Mouse (Mus musculus) liver, postnatal 0 days (tissue): ENCODE data around the gene Iqcg. TPM values are rescaled to one million over a fixed set of nuclear protein-coding genes. Genes with fewer than 3 reads are reported as not detected.

ENCODE experiments used
- ATAC-seq: fragments of 200-750 bp; cut with Nextera tagmentation; 2 replicates; pipeline ENCODE4 v1.8.0; 2017; ENCODE audit warnings: mild to moderate bottlenecking, moderate library complexity
- DNase-seq: peaks from one replicate; pipeline ENCODE4 v3.0.0-alpha.2; 2016
- H3K27ac ChIP-seq: fragments of 300-500 bp; sonication (generic); 2 replicates; pipeline ENCODE4 v1.5.1; 2014; ENCODE audit warnings: antibody characterized with exemption, moderate library complexity, mild to moderate bottlenecking, low read depth
- H3K27me3 ChIP-seq: fragments of 300-500 bp; sonication (generic); 2 replicates; pipeline ENCODE4 v1.6.1; 2014; ENCODE audit warnings: low read length, control low read depth, mixed read lengths; ENCODE audit not compliant: insufficient read depth
- H3K36me3 ChIP-seq: fragments of 300-500 bp; sonication (generic); replicated peaks from 2 replicates; pipeline ENCODE4 v1.6.1; 2014; ENCODE audit warnings: mild to moderate bottlenecking, control low read depth, low read length, moderate library complexity, mixed read lengths; ENCODE audit not compliant: insufficient read depth
- H3K4me1 ChIP-seq: fragments of 300-500 bp; sonication (generic); 2 replicates; pipeline ENCODE4 v1.6.1; 2014; ENCODE audit warnings: antibody characterized with exemption, mild to moderate bottlenecking, control low read depth; ENCODE audit not compliant: insufficient read depth
- H3K4me2 ChIP-seq: fragments of 300-500 bp; sonication (generic); 2 replicates; pipeline ENCODE4 v1.6.1; 2014; ENCODE audit warnings: low read depth, mild to moderate bottlenecking, low read length, moderate library complexity, mixed read lengths
- H3K4me3 ChIP-seq: fragments of 300-500 bp; sonication (generic); 2 replicates; pipeline ENCODE4 v1.5.1; 2014; ENCODE audit warnings: low read depth, low read length
- H3K9ac ChIP-seq: fragments of 300-500 bp; sonication (generic); replicated peaks from 2 replicates; pipeline ENCODE4 v1.6.1; 2014; ENCODE audit warnings: mild to moderate bottlenecking, moderate library complexity
- H3K9me3 ChIP-seq: fragments of 300-500 bp; sonication (generic); 2 replicates; pipeline ENCODE4 v1.6.1; 2016; ENCODE audit warnings: mild to moderate bottlenecking, control low read depth, low read length, mixed read lengths
- CTCF ChIP-seq: sonication (generic); IDR thresholded peaks from 2 replicates; pipeline ENCODE4 v1.5.1; 2016; ENCODE audit warnings: antibody characterized with exemption, low read depth
- EP300 ChIP-seq: IDR thresholded peaks from 2 replicates; pipeline ENCODE4 v1.6.1; 2016; ENCODE audit warnings: antibody characterized with exemption, low read depth, mild to moderate bottlenecking
- WGBS: fragments of 180-500 bp; shearing (Covaris S2); extraction: QIAGEN DNeasy Blood & Tissue Kit; methylation state at CpG from one replicate; pipeline ENCODE4 v1.1.7; 2014; ENCODE audit not compliant: insufficient replicate concordance; 5-methylcytosine and 5-hydroxymethylcytosine counted together
- polyA plus RNA-seq: library from polyadenylated mRNA; unstranded; fragments of >200 nt; fragmentation: Nextera tagmentation; extraction: Ambion mirVana; gene quantifications from 2 replicates; pipeline ENCODE4 v1.2.1, GENCODE M21; 2015

The Iqcg gene
- polyA plus RNA-seq, 1 experiment from 2014 or later = 0.95 TPM

DNA sequence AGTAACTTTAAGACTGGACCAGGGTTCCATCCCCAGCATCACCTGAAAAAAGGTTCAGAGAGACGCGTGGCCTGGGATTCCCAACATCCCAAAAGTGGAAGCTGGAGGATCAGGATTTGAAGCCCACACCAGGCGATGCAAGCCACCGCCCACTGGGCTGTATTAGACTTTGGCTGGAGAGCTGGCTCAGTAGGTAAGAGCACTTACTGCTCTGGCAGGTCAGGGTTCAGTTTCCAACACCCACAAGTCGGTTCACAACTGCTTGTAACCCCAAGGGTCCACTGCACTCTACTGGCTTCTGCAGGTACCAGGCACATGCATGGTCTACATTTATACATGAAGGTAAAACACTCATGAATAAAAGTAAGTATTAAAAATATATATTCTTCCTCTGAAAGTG lies 42.2 kb downstream of the Iqcg start:
- ATAC-seq (no peak), DNase-seq (no peak)
- WGBS = 83% methylated on average over 5 of the region's 5 CpGs

DNA sequence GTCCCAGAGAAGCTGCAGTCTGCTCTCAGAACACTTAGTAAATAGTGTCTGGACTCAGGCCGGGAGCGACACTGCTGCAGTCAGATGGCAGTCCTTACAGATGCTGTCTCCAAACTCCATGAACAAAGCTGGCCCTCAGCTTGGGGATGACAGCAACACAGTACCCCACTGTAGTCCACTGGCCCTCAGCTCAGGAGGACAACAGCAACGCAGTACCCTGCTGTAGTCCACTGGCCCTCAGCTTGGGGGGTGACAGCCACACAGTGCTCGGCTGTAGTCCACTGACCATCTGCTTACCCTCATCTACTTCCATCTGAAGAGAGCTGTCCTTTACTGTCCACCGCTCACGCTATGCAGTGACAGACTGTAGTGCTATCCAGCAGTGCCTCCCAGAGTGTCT lies 45.9 kb downstream of the Iqcg start:
- 93% methylated on average over 6 of the region's 6 CpGs for WGBS
- Histone ChIP-seq H3K4me3 (no peak overlapping the region), H3K9ac (no peak overlapping the region), H3K9me3 (no peaks in the 10 kb centered on the region), H3K36me3 (peaks cover 52% of the 10 kb centered on the region), H3K4me1 (no peaks in the 10 kb centered on the region), H3K27ac (no peak overlapping the region), H3K27me3 (no peaks in the 10 kb centered on the region), H3K4me2 (no peak overlapping the region)
- TF ChIP-seq CTCF (no peak), EP300 (no peak)
- DNase-seq = no peak
- ATAC-seq = no peak

More for the DNA sequence above, 42.2 kb downstream of the Iqcg start:
- Histone ChIP-seq H3K27ac (no peak overlapping the region), H3K27me3 (no peaks in the 10 kb centered on the region), H3K36me3 (peaks cover 39% of the 10 kb centered on the region), H3K4me3 (no peak overlapping the region), H3K9ac (no peak overlapping the region), H3K4me2 (no peak overlapping the region), H3K9me3 (no peaks in the 10 kb centered on the region), H3K4me1 (no peaks in the 10 kb centered on the region)
- TF ChIP-seq CTCF = no peak
- TF ChIP-seq EP300 = no peak

DNA sequence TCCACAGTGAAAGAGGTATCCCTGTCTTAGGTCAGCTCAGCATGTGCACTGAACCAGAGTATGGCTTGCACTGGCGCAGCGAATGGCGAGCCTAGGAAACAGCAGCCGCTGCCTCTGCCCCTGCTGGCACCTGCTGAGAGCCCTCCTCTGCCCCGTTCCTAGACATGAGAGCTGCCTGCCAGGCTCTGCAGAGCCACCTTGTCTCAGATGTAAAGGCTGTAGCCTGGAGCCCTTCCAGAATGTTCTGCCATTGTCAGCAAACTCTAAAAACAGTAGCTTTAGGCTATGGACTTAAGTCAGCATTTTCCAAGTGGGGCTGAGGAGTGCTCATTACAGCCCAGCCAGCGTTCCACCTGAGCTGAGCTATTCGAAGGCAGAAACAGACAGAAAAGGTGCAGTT lies 48.6 kb downstream of the Iqcg start:
- no peak for ATAC-seq
- peaks cover 35% of the 10 kb centered on the region for H3K36me3 ChIP-seq
- WGBS = 90% methylated on average over 7 of the region's 7 CpGs

GRCm38 (mm10) chr16:33006888-33007287 lies 49.1 kb downstream of the Iqcg start:
- H3K4me3 ChIP-seq = no peak overlapping the region
- no peak for TF ChIP-seq EP300
- TF ChIP-seq CTCF = no peak
- H3K4me2 ChIP-seq = no peak overlapping the region
- no peak for ATAC-seq
- no peak overlapping the region for H3K9ac ChIP-seq
- H3K4me1 ChIP-seq = no peaks in the 10 kb centered on the region
- 94% methylated on average over 7 of the region's 7 CpGs for WGBS
- no peaks in the 10 kb centered on the region for H3K9me3 ChIP-seq
- DNase-seq = no peak
- H3K27me3 ChIP-seq = no peaks in the 10 kb centered on the region
- no peak overlapping the region for H3K27ac ChIP-seq
- peaks cover 34% of the 10 kb centered on the region for H3K36me3 ChIP-seq

More for the DNA sequence above, 48.6 kb downstream of the Iqcg start:
- H3K9me3 ChIP-seq = no peaks in the 10 kb centered on the region
- no peak overlapping the region for H3K27ac ChIP-seq
- no peak overlapping the region for H3K4me2 ChIP-seq
- no peak overlapping the region for H3K4me3 ChIP-seq
- no peaks in the 10 kb centered on the region for H3K4me1 ChIP-seq
- DNase-seq = no peak
- H3K27me3 ChIP-seq = no peaks in the 10 kb centered on the region
- TF ChIP-seq CTCF (no peak), EP300 (no peak)
- no peak overlapping the region for H3K9ac ChIP-seq

DNA sequence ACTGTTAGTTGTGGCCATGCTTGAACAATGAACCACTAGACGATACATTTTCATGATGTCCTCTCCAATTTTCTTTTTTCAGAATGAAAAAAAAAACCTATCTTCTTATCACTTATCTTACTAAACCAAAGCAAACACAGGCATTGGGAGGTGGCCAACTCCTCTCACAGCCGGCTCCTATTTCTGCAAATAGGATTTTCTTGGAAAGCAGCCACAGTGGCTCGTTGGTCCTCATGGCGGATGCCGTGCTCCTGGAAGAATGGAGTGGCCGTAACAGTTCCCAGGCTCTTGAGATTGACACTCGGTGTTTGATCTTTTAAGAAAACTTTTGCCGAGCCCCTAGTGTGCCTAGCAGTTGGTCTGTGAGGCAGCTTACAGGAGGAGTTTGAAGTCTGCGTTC lies 50.8 kb downstream of the Iqcg start:
- no peak overlapping the region for H3K4me3 ChIP-seq
- DNase-seq (peak; percentile 51), ATAC-seq (no peak)
- no peak overlapping the region for H3K9ac ChIP-seq
- TF ChIP-seq EP300 = no peak
- peaks cover 2% of the 10 kb centered on the region for H3K9me3 ChIP-seq
- H3K4me1 ChIP-seq = no peaks in the 10 kb centered on the region
- H3K27ac ChIP-seq = no peak overlapping the region
- peaks cover 39% of the 10 kb centered on the region for H3K36me3 ChIP-seq
- H3K27me3 ChIP-seq = no peaks in the 10 kb centered on the region
- H3K4me2 ChIP-seq = peak overlapping the region; percentile 5; the same call in 1 of the 2 replicates
- WGBS = 47% methylated on average over 9 of the region's 9 CpGs

GRCm38 (mm10) chr16:32992158-32992557 lies 63.9 kb downstream of the Iqcg start:
- no peak overlapping the region for H3K27ac ChIP-seq
- ATAC-seq = no peak

GRCm38 (mm10) chr16:32984631-32985030 lies 71.4 kb downstream of the Iqcg start:
- H3K27me3 ChIP-seq = no peaks in the 10 kb centered on the region
- TF ChIP-seq CTCF (no peak), EP300 (no peak)
- no peaks in the 10 kb centered on the region for H3K4me1 ChIP-seq
- no peak overlapping the region for H3K9ac ChIP-seq
- WGBS = 91% methylated on average over 2 of the region's 2 CpGs
- no peak for ATAC-seq
- no peak for DNase-seq
- H3K27ac ChIP-seq = no peak overlapping the region
- H3K4me3 ChIP-seq = no peak overlapping the region
- no peak overlapping the region for H3K4me2 ChIP-seq
- peaks cover 32% of the 10 kb centered on the region for H3K36me3 ChIP-seq
- H3K9me3 ChIP-seq = no peaks in the 10 kb centered on the region

More at GRCm38 (mm10) chr16:32992158-32992557, 63.9 kb downstream of the Iqcg start:
- WGBS = 86% methylated on average over 5 of the region's 5 CpGs
- Histone ChIP-seq H3K4me2 (no peak overlapping the region), H3K9me3 (no peaks in the 10 kb centered on the region), H3K36me3 (peaks cover 43% of the 10 kb centered on the region), H3K4me1 (no peaks in the 10 kb centered on the region), H3K4me3 (no peak overlapping the region), H3K27me3 (no peaks in the 10 kb centered on the region), H3K9ac (no peak overlapping the region)
- DNase-seq = no peak
- TF ChIP-seq CTCF = no peak
- no peak for TF ChIP-seq EP300
